Mouse (Mus musculus) frontal cortex, postnatal 25 days (tissue): ENCODE data around the gene Dnaaf5.

Source experiments
- DNase-seq, 2 experiments: peaks; one replicate each; pipeline ENCODE4 v3.0.0; 2022; ENCODE audit warnings: low spot score in 2 of 2

Gene Dnaaf5

GRCm38 (mm10) chr5:139198779-139199178 lies 48.8 kb downstream of the Dnaaf5 start:
- no peak for DNase-seq

GRCm38 (mm10) chr5:139199636-139199994 lies 49.6 kb downstream of the Dnaaf5 start:
- DNase-seq, result no peak

- peak; percentile 89 to 96 for DNase-seq
Measured at GRCm38 (mm10) chr5:139199995-139200769, 50.2 kb downstream of the Dnaaf5 start, which contains the start of gene Sun1. Gene Sun1 (plus strand): TSS chr5:139200637.

DNA sequence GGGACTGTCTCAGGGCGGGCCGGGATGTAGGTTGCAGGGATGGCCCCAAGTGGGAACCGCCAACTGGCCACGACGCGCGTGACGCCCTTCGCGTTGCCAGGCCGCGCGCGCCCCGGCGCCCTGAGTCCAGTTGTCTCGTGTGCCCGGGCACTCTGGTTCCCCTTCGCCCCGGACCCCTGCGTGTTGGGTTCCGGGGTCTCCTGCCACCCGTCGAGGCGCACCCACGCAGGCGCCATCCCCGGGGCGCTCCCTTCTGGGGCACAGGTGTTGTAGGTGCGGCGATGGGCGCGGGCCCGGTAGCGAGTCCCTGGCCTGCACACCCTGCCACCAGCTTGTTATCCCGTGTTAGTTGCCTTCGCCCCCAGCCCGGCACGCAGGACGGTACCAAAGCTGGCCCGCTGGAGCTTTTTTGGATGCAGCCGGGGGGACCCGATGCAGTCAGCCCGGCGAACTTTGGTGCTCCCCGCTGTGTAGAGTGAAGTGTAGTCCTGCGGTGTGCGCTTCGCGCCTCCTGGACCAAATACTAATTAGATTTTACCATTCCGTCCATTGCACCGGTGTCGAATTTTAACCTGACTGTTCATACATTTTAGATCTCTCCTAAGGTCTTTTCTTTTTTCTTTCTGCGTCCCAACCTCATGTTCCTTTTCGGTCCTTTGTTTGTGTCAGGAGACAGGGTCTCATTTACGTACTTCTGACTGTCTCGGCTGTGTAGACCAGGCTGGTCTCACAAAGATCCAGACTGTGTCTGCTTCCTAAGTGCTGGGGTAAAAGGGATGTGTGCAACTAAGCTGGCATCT lies 50.9 kb downstream of the Dnaaf5 start:
- DNase-seq, result no peak

- DNase-seq, result no peak
Measured at GRCm38 (mm10) chr5:139202127-139202526, 52.1 kb downstream of the Dnaaf5 start.

- DNase-seq, result no peak
Measured at GRCm38 (mm10) chr5:139203312-139203711, 53.3 kb downstream of the Dnaaf5 start.

DNA sequence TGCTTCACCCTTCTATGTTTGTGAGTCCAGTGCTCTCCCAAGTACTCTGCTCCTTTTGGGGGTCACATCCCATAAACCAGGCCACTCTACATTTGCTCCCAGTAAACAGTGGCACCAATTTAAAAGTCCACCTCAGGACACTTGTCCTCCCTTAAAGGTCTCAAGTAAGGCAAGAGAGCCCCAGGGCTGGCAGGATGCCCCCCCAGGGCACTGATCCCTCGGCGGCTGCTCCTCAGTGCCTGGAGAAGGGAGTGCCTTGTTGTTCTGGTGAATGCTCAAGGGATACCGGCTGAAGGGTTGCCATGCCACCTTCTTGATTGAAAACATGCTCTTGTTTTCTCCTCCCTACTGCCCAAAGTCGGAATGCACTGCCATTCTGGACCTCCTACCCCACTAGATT lies 56.1 kb downstream of the Dnaaf5 start:
- DNase-seq, result no peak

DNA sequence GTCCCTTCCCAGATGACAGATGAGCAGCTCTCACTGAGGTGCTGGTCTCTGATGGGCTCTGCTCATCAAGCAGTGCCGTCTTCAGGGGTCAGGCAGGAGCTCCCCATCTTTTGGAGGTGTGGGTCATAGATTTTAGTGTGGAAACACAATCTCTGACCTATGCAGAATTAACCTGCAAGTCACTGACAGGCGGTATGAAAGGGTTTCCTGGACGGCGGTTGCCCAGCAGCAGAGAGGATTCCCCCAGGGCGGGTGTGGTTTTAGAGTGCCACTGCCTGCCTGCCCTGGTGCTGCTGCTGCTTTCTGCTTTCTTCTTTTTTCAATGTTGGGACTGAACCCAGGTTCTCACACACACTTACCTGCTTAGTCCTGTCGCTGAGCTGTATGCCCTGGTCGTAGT lies 56.5 kb downstream of the Dnaaf5 start:
- no peak for DNase-seq

GRCm38 (mm10) chr5:139208183-139208582 lies 58.2 kb downstream of the Dnaaf5 start:
- no peak for DNase-seq

DNA sequence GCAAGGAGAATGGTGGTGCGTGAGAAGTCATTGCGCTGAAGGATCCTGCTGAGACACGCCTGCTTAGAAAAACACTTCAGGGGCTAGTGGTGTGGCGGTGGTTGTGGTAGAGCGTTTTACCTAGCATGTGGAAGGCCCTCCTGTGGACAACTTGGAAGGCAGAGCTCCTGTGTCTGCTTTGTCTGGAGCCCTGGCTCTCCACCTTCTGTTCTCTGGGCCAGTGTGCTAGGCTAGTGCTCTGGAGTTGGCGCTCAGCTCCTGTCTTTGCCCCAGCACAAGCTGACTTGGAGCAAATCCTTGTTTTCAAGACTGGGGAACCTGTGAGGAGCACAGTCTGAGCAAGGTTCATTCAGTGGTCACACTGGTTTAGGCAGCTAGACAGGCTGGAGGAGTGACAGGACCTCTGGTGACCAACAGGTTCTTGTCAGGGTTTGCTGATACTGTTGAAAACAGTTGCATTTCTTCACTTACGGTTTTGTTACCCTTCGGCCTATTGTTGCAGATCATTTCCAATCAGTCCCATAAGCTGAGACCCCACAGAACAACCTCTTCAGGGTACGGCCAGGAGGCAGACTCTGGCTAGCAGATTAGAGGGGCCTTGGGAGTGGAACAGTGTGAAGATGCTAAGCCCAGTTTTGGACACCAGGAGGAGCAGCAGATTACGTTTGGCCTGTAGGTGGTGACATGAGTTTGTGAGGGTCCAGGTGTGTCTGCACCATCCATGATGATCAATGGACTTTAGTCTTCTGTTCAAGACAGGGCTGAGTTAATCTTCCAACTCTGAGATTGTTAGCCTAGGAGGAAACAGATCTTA lies 59.1 kb downstream of the Dnaaf5 start:
- DNase-seq, result no peak

DNA sequence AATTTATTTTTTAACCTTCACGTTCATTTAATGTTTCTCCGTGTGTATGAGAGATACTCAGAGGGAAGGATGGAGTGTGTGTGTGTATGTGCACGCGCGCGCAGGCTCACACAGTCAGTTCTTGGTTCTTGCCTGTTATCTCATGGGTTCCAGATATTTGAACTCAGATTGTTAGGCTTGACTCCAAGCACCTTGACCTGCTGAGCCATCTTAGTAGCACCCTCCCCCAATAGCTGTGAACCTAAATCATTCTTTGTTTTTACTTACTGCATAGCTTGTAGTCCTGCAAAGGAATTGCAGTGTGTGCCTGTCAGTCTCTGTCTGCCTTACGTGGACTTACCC lies 59.6 kb downstream of the Dnaaf5 start:
- no peak for DNase-seq

- DNase-seq, result no peak
Measured at GRCm38 (mm10) chr5:139211737-139212385, 61.8 kb downstream of the Dnaaf5 start.

GRCm38 (mm10) chr5:139214298-139214697 lies 64.3 kb downstream of the Dnaaf5 start:
- no peak for DNase-seq

DNA sequence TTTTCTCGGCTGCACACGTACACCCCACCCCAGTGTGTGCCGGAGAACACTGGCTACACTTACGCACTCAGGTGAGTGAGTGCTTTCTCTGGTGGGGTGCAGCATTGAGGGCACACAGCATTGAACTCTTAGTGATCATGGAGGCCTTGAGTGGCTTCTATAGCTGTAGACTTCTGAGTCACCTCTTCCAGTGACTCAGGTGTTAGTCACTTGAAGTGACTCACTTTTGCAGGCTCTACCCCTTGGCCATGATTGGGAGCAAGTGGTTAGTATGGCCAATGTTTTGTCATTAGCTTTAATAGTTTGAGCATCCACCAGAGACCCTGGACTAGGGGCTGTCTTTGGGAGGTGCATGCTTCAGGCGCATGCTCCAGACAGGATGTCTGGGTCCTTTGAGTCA lies 65.2 kb downstream of the Dnaaf5 start:
- no peak for DNase-seq

GRCm38 (mm10) chr5:139216121-139216520 lies 66.1 kb downstream of the Dnaaf5 start:
- DNase-seq, result no peak

- DNase-seq, result no peak
Measured at GRCm38 (mm10) chr5:139216774-139217173, 66.8 kb downstream of the Dnaaf5 start.

- DNase-seq, result no peak
Measured at GRCm38 (mm10) chr5:139220006-139220515, 70.0 kb downstream of the Dnaaf5 start.

DNA sequence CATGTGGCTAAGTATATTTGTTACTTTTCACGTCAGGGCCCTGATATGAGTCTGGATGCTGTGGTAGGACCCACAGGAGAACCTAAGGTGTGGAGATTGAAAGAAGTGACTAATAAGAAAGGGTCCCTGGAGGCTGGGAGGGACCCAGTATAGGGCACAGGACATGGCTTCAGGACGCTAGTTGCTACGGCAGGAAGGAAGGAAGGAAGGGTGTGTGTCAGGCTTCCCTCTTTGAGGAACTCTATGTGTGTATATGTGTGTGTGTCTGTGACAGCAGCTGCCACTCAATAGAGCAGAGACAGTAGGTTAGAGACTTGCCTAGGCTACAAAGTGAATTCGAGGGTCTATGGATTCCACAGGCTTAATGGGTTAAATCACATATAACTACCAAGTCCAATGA lies 70.6 kb downstream of the Dnaaf5 start:
- no peak for DNase-seq

GRCm38 (mm10) chr5:139223331-139223730 lies 73.3 kb downstream of the Dnaaf5 start:
- no peak for DNase-seq

- DNase-seq, result no peak
Measured at GRCm38 (mm10) chr5:139227236-139227635, 77.2 kb downstream of the Dnaaf5 start.

- DNase-seq, result no peak
Measured at GRCm38 (mm10) chr5:139227645-139228044, 77.6 kb downstream of the Dnaaf5 start.

DNA sequence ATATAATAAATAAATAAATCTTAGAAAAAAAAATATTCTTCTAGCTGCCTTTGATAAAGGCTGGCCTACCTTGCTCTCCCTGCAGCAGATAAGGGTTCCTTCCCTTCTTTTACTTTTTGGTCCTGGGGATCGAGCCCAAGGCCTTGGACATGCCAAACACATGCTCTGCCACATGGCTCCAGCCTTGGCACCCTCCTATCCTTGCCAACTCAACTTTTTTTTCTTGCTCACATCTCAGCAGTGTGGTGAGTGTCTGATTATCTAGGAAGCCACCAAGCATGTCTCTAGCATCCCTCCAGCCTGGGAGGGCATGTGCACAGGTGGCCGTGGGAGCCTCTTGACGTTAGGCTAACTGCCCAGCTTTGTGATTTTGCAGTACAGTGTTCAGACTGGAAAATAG lies 78.3 kb downstream of the Dnaaf5 start:
- no peak for DNase-seq
